In genomic region chr12:55384023-55384749, GRCm38 (mm10) we compare ENCODE assay signal across 8 mouse cellular contexts. TPM values are rescaled to one million over a fixed set of nuclear protein-coding genes. Genes with fewer than 3 reads are reported as not detected.
DNase-seq lines count a peak whose midpoint lies in the region; ATAC-seq and TF ChIP-seq lines count a peak whose summit lies in the region.

Gene Psma6 (plus strand): TSS chr12:55384222.

- DNase-seq in lung, postnatal 0 days (ENCODE audit: low spot score), result no peak
- no peak for DNase-seq in lung, postnatal 4 days
- no peak for DNase-seq in left cerebral cortex, postnatal 4 days
- no peak for DNase-seq in spleen, adult 18-20 months
- no peak for DNase-seq in urinary bladder, postnatal 25 days (ENCODE audit: low spot score)

- 71% methylated on average over 10 of the region's 10 CpGs for WGBS in lung, postnatal 0 days
- WGBS in embryonic facial prominence, embryonic 13.5 days, result 62% methylated on average over 10 of the region's 10 CpGs
- WGBS in heart, embryonic 16.5 days, result 58% methylated on average over 10 of the region's 10 CpGs
- WGBS in neural tube, embryonic 12.5 days, result 79% methylated on average over 10 of the region's 10 CpGs

- intact Hi-C loops in left cerebral cortex, postnatal 4 days (cut with DNase I), result no loop called here

- TF ChIP-seq CTCF in lung, postnatal 0 days (IDR thresholded peaks at IDR 0.05), result no peak

- no peak within 1 kb of the TSS for H3K4me3 ChIP-seq in lung, postnatal 0 days (ENCODE audit: low read depth, low read length)
- H3K4me3 ChIP-seq in embryonic facial prominence, embryonic 13.5 days, result no peak within 1 kb of the TSS
- H3K4me3 ChIP-seq in heart, embryonic 16.5 days (ENCODE audit: low read length), result no peak within 1 kb of the TSS
- H3K4me3 ChIP-seq in neural tube, embryonic 12.5 days, result no peak within 1 kb of the TSS

- H3K27me3 ChIP-seq in lung, postnatal 0 days (replicated peaks; ENCODE audit: insufficient read depth, low read length), result no peaks in the 10 kb centered on the region
- H3K27me3 ChIP-seq in embryonic facial prominence, embryonic 13.5 days, result no peaks in the 10 kb centered on the region
- H3K27me3 ChIP-seq in heart, embryonic 16.5 days (ENCODE audit: control insufficient read depth, insufficient read depth, low read length), result no peaks in the 10 kb centered on the region
- no peaks in the 10 kb centered on the region for H3K27me3 ChIP-seq in neural tube, embryonic 12.5 days (replicated peaks)

- H3K9ac ChIP-seq in lung, postnatal 0 days (replicated peaks; ENCODE audit: low read depth), result no peak within 1 kb of the TSS
- no peak within 1 kb of the TSS for H3K9ac ChIP-seq in embryonic facial prominence, embryonic 13.5 days
- H3K9ac ChIP-seq in heart, embryonic 16.5 days (ENCODE audit: low read length), result no peak within 1 kb of the TSS
- H3K9ac ChIP-seq in neural tube, embryonic 12.5 days, result no peak within 1 kb of the TSS

- H3K36me3 ChIP-seq in lung, postnatal 0 days (ENCODE audit: insufficient read depth, low read length), result no peaks in the 10 kb centered on the region
- peaks cover 15% of the 10 kb centered on the region; the same call in 1 of the 2 replicates for H3K36me3 ChIP-seq in embryonic facial prominence, embryonic 13.5 days
- H3K36me3 ChIP-seq in heart, embryonic 16.5 days (ENCODE audit: control insufficient read depth, insufficient read depth), result no peaks in the 10 kb centered on the region
- H3K36me3 ChIP-seq in neural tube, embryonic 12.5 days, result 0 out of 2 replicates have a peak, but pooled peaks cover 7% of the 10 kb centered on the region

- H3K9me3 ChIP-seq in lung, postnatal 0 days (ENCODE audit: low read length), result no peaks in the 10 kb centered on the region
- H3K9me3 ChIP-seq in embryonic facial prominence, embryonic 13.5 days, result no peaks in the 10 kb centered on the region
- H3K9me3 ChIP-seq in heart, embryonic 16.5 days (replicated peaks; ENCODE audit: control insufficient read depth, low read length), result no peaks in the 10 kb centered on the region
- no peaks in the 10 kb centered on the region for H3K9me3 ChIP-seq in neural tube, embryonic 12.5 days

- no peak within 1 kb of the TSS for H3K27ac ChIP-seq in lung, postnatal 0 days (ENCODE audit: low read length)
- no peak within 1 kb of the TSS for H3K27ac ChIP-seq in embryonic facial prominence, embryonic 13.5 days
- peak within 1 kb of the TSS; percentile 37; the same call in 1 of the 2 replicates for H3K27ac ChIP-seq in heart, embryonic 16.5 days (ENCODE audit: low read length)
- no peak within 1 kb of the TSS for H3K27ac ChIP-seq in neural tube, embryonic 12.5 days

- no peak for ATAC-seq in lung, postnatal 0 days
- no peak for ATAC-seq in embryonic facial prominence, embryonic 13.5 days (ENCODE audit: insufficient number of reproducible peaks, insufficient read depth, low FRiP score, low TSS enrichment, low read depth)
- ATAC-seq in heart, embryonic 16.5 days (replicated peaks; ENCODE audit: extremely low read depth, insufficient read depth, low FRiP score), result no peak
- ATAC-seq in neural tube, embryonic 12.5 days (ENCODE audit: low FRiP score, low read depth), result no peak

- H3K4me2 ChIP-seq in lung, postnatal 0 days (replicated peaks; ENCODE audit: low read depth, low read length), result no peak within 1 kb of the TSS
- no peak within 1 kb of the TSS for H3K4me2 ChIP-seq in embryonic facial prominence, embryonic 13.5 days
- H3K4me2 ChIP-seq in heart, embryonic 16.5 days (ENCODE audit: low read depth, low read length), result no peak within 1 kb of the TSS
- no peak within 1 kb of the TSS for H3K4me2 ChIP-seq in neural tube, embryonic 12.5 days (replicated peaks)

- peaks cover 7% of the 10 kb centered on the region; the same call in 1 of the 2 replicates for H3K4me1 ChIP-seq in lung, postnatal 0 days (ENCODE audit: insufficient read depth, low read depth, low read length)
- peaks cover 7% of the 10 kb centered on the region; the same call in 1 of the 2 replicates for H3K4me1 ChIP-seq in embryonic facial prominence, embryonic 13.5 days
- H3K4me1 ChIP-seq in heart, embryonic 16.5 days (ENCODE audit: control insufficient read depth, insufficient read depth, low read length), result peaks cover 6% of the 10 kb centered on the region; the same call in 1 of the 2 replicates
- H3K4me1 ChIP-seq in neural tube, embryonic 12.5 days, result 0 out of 2 replicates have a peak, but pooled peaks cover 4% of the 10 kb centered on the region

- TF ChIP-seq EP300 in lung, postnatal 0 days (IDR thresholded peaks at IDR 0.05), result no peak

RNA-seq across cellular contexts. Expression of gene Psma6, which starts in this region (rescaled TPM):
- 281 and 292 TPM in 2 replicates for polyA plus RNA-seq in lung, postnatal 0 days (2015; fragmentation: Nextera tagmentation; extraction: Ambion mirVana)
- polyA plus RNA-seq in embryonic facial prominence, embryonic 13.5 days (2015; fragmentation: Nextera tagmentation; extraction: Ambion mirVana), result 440 and 454 TPM in 2 replicates
- 322 and 352 TPM in 2 replicates for polyA plus RNA-seq in heart, embryonic 16.5 days (2015; fragmentation: Nextera tagmentation; extraction: Ambion mirVana)
- 100 to 1,000 TPM; 173 to 183 TPM for total RNA-seq in left cerebral cortex, postnatal 4 days (2021)
- polyA plus RNA-seq in neural tube, embryonic 12.5 days (2016; fragmentation: Nextera tagmentation; extraction: Ambion mirVana), result 417 and 431 TPM in 2 replicates
